Mouse (Mus musculus): ENCODE measurements around the gene Tbx21. TPM values are rescaled to one million over a fixed set of nuclear protein-coding genes. Genes with fewer than 3 reads are reported as not detected.

The Tbx21 gene
- polyA plus RNA-seq, 1 experiment, result 0.23 TPM

Other genes with a start within 250 kb of the Tbx21 start
- gene Cdk5rap3, start 198.8 kb downstream of the Tbx21 start, polyA plus RNA-seq (2012; rRNA removed), result 59.2 and 67.1 TPM in 2 replicates
- 19.5 and 20.2 TPM in 2 replicates for gene Prr15l, start 187.2 kb downstream of the Tbx21 start, polyA plus RNA-seq (2012; rRNA removed)
- 39.3 and 41.8 TPM in 2 replicates for gene Pnpo, start 171.3 kb downstream of the Tbx21 start, polyA plus RNA-seq (2012; rRNA removed)
- gene Sp2, start 132.4 kb downstream of the Tbx21 start, polyA plus RNA-seq (2012; rRNA removed), result 11.6 and 19.8 TPM in 2 replicates
- gene Sp6, start 101.9 kb downstream of the Tbx21 start, polyA plus RNA-seq (2012; rRNA removed), result 1.5 and 2.2 TPM in 2 replicates
- 19.6 and 21.0 TPM in 2 replicates for gene Scrn2, start 85.4 kb downstream of the Tbx21 start, polyA plus RNA-seq (2012; rRNA removed)
- 4.9 and 7.7 TPM in 2 replicates for gene Lrrc46, start 73.9 kb downstream of the Tbx21 start, polyA plus RNA-seq (2012; rRNA removed)
- 72.0 and 90.4 TPM in 2 replicates for gene Mrpl10, start 73.8 kb downstream of the Tbx21 start, polyA plus RNA-seq (2012; rRNA removed)
- 30.5 and 35.6 TPM in 2 replicates for gene Osbpl7, start 64.7 kb downstream of the Tbx21 start, polyA plus RNA-seq (2012; rRNA removed)
- 11.3 and 11.9 TPM in 2 replicates for gene Tbkbp1, start 36.2 kb upstream of the Tbx21 start, polyA plus RNA-seq (2012; rRNA removed)
- gene Kpnb1, start 72.5 kb upstream of the Tbx21 start, polyA plus RNA-seq (2012; rRNA removed), result 40.4 and 42.5 TPM in 2 replicates
- gene Npepps, start 165.3 kb upstream of the Tbx21 start, polyA plus RNA-seq (2012; rRNA removed), result 20.4 and 24.7 TPM in 2 replicates
- 12.2 and 12.3 TPM in 2 replicates for gene Mrpl45, start 200.4 kb upstream of the Tbx21 start, polyA plus RNA-seq (2012; rRNA removed)
- gene Gpr179, start 236.7 kb upstream of the Tbx21 start, polyA plus RNA-seq (2012; rRNA removed), result 0.39 and 0.76 TPM in 2 replicates
- 7.9 and 9.0 TPM in 2 replicates for gene Socs7, start 247.2 kb upstream of the Tbx21 start, polyA plus RNA-seq (2012; rRNA removed)